Mouse (Mus musculus) C2C12 (cell line): ENCODE measurements around the gene Tldc2.
A peak's percentile ranks its signal among the peaks of the same experiment; 100 is the strongest.

Source experiments
- CEBPB ChIP-seq: IDR thresholded peaks from one replicate; pipeline ENCODE4 v1.6.1; 2011; ENCODE audit warnings: low read depth, mild to moderate bottlenecking, control low read depth, moderate library complexity
- CTCF ChIP-seq: IDR thresholded peaks from one replicate; pipeline ENCODE4 v1.5.1; 2011; ENCODE audit not compliant: control insufficient read depth, insufficient read depth, insufficient read length
- FOSL1 ChIP-seq: IDR thresholded peaks from one replicate; pipeline ENCODE4 v1.8.0; 2011; ENCODE audit warnings: mild to moderate bottlenecking, low read length; ENCODE audit not compliant: poor library complexity, insufficient read depth, severe bottlenecking
- MAX ChIP-seq: IDR thresholded peaks from one replicate; pipeline ENCODE4 v1.6.1; 2011; ENCODE audit warnings: mild to moderate bottlenecking, control low read depth
- MYOD1 ChIP-seq: IDR thresholded peaks from one replicate; pipeline ENCODE4 v1.6.1; 2011; ENCODE audit warnings: low read depth; ENCODE audit not compliant: control insufficient read depth, insufficient read length
- MYOG ChIP-seq: IDR thresholded peaks from one replicate; pipeline ENCODE4 v1.6.1; 2011; ENCODE audit not compliant: control insufficient read depth, insufficient read length; ENCODE audit errors: extremely low read depth
- USF1 ChIP-seq: IDR thresholded peaks from one replicate; pipeline ENCODE4 v1.6.1; 2011; ENCODE audit warnings: low read depth, mild to moderate bottlenecking, control low read depth, moderate library complexity

GRCm38 (mm10) chr2:157074186-157074724 is 12.6 kb upstream of the Tldc2 start:
- TF ChIP-seq CTCF = no peak
- TF ChIP-seq MAX = peak; percentile 59
- no peak for TF ChIP-seq FOSL1
- no peak for TF ChIP-seq MYOD1
- TF ChIP-seq CEBPB = no peak
- TF ChIP-seq MYOG = no peak
- no peak for TF ChIP-seq USF1
